Mouse (Mus musculus) bone marrow macrophage, adult 2 months (primary cell): ENCODE measurements around the gene Acin1.

Experiments used
- CTCF ChIP-seq: IDR thresholded peaks from 2 replicates; pipeline ENCODE4 v1.5.1; 2012; ENCODE audit warnings: low read depth, mild to moderate bottlenecking, low read length, moderate library complexity
- POLR2A ChIP-seq: IDR thresholded peaks from 2 replicates; pipeline ENCODE4 v1.6.1; 2012; ENCODE audit warnings: mild to moderate bottlenecking, low read depth, low read length, borderline replicate concordance

DNA sequence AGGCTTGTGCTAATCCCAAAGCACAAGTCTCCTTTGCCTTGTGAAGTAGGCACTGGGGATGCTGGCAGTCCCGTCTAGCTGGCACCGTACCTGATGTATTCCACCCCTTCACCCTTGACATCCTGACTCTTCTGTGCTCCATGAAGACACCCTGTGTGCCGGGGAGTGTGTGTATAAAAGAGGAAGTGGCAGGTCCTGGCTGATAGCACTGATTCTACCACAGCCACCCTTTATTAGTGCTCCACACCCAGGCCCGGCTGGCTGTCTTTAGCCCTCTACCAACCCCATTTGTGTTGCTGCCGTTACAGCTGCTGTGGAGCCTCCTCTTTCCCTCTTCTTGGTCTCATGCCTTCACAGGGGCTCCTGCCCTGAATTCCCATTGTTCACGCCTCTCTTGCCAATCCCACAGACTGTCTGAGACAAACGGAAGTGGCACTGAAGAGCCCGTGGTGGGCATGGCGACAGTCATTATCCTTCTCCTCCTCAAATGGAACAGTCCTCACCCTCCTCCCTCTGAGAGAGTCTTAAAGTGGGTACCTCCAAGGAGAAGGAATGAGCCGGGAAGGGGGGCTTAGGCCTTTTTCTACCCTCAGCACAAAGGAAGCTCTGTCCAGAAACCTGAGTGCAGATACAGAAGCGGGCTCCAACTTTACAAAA lies 56.0 kb downstream of the Acin1 start:
- TF ChIP-seq POLR2A, result no peak
- TF ChIP-seq CTCF, result no peak
